Mouse (Mus musculus): ENCODE results near the gene Vps25. TPM values are rescaled to one million over a fixed set of nuclear protein-coding genes. Genes with fewer than 3 reads are reported as not detected.
A peak's percentile ranks its signal among the peaks of the same experiment; 100 is the strongest.

The Vps25 gene
- total RNA-seq, 1 experiment from 2014 or later, result 55.9 TPM

DNA sequence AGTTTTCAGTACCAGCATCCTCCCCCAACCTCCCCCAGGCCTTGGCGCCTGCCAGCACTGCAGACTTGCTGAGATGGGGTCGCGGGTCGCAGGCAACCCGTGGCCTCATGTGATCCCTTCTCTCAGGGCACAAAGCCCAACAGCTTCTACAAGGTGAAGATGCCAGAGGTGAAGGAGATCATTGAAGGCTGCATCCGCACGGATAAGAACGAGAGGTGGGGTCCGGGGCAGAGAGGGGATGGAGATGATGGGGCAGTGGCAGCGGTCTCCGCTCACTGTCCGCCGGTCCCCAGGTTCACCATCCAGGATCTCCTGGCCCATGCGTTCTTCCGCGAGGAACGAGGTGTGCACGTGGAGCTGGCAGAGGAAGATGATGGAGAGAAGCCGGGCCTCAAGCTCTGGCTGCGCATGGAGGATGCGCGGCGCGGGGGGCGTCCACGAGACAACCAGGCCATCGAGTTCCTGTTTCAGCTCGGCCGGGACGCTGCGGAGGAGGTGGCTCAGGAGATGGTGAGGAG, 11.5 kb downstream of the Vps25 start:
- no peak for ATAC-seq (ENCODE audit: extremely low read depth, insufficient number of reproducible peaks, low FRiP score, poor library complexity, severe bottlenecking)

DNA sequence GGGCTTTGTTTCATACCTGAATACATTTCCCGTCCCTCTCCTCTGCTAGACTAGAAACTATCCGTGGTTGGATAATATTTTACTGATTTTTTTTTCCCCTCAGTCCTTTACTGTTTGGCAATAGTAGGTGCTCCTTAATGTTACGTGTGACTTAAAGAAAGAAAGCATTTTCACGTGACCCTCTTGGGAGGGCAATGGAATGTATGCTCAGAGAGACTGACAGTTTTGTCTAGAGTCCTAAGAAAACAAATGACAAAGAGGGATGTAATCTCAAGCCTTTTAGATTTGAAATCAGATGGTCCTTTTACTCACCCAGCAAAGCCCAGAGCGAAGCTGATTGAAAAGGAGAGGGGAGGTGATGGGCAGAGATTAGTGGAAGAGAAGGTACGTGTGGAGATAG, 12.4 kb downstream of the Vps25 start:
- ATAC-seq (ENCODE audit: extremely low read depth, insufficient number of reproducible peaks, low FRiP score, poor library complexity, severe bottlenecking), result no peak

DNA sequence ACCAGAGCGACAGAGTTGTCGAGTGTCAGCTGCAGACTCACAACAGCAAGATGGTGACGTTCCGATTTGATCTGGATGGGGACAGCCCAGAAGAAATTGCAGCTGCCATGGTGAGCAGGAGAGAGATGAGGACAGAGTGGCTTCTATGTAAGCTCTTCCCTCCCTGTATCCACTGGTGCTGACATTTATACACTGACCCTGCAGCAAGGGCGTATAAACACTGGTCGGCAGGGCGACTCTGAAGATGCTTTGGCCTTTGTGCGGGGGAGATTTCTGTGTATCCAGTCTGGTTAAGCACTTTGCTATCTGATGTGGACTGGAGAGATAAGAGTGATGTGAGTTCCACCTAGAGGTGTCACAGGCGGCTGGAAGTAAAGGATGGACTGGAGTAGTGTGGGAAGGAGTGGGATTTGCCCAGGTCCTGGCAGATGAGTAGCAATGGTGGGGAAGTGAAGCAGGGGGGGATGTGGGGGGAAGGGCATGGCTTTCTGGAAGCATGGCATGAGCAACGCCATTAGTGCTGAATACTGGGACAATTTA, 16.1 kb downstream of the Vps25 start:
- ATAC-seq (ENCODE audit: extremely low read depth, insufficient number of reproducible peaks, low FRiP score, poor library complexity, severe bottlenecking), result no peak

DNA sequence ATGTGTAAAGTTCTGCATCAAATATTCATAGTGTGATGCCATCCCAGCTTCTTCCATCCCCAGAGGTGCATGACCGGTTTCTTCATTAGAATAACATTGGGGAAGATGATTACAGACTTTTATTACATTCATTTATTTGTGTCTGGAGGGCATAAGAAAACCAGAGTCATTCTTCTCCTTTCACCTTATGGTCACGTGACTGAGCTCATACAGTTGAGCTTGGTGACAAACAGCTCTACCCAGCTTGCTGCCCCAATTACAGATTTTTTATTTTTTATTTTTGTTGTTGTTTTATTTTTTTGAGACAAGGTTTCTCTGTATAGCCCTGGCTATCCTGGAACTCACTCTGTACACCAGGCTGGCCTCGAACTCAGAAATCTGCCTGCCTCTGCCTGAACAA, 18.9 kb downstream of the Vps25 start:
- no peak for ATAC-seq (ENCODE audit: extremely low read depth, insufficient number of reproducible peaks, low FRiP score, poor library complexity, severe bottlenecking)

DNA sequence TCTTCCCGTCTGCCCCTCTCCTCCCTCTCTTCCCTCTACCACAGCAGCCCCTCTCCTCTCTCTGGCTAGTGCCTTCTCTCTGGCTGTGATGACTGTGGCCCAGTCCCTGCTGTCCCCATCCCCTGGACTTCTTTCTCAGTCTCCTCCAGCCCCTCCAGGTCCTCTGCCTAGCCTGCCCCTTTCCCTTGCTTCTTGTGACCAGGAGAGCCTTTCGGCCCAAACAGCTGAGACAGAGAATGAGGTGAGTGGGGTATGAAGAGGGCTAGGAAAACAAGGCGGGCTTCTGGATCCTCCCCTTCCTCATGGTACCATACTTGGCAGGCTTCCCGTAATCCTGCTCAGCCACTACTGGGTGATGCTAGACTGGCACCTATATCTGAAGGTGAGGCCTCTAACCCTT, 21.8 kb downstream of the Vps25 start:
- ATAC-seq (ENCODE audit: extremely low read depth, insufficient number of reproducible peaks, low FRiP score, poor library complexity, severe bottlenecking), result no peak

DNA sequence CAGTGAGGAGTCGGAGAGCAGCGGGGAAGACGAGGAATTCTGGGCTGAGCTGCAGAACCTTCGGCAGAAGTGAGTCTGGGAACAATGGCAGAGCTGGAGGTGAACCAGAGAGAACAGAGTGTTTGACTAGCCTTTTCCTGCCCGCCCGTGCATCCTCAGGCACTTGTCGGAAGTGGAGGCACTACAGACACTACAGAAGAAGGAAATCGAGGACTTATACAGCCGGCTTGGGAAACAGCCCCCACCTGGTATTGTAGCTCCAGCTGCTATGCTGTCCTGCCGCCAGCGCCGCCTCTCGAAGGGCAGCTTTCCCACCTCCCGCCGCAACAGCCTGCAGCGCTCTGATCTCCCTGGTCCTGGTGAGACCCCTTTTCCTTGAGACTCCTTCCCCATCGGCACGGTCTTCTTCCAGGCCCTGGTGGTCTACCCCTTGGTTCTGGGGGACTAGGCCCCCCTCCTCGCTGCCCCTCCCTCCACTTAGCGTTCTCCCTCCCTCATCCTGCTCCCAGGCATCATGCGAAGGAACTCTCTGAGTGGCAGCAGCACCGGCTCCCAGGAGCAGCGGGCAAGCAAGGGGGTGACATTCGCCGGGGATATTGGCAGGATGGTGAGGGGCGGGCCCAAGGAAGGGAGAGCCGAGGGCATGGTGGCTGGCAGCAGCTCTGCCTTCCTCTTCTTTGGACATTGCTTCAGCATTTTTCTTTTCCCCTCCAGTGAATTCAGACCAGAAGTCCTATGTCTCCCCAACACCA, 23.0 kb downstream of the Vps25 start:
- no peak for ATAC-seq (ENCODE audit: extremely low read depth, insufficient number of reproducible peaks, low FRiP score, poor library complexity, severe bottlenecking)

DNA sequence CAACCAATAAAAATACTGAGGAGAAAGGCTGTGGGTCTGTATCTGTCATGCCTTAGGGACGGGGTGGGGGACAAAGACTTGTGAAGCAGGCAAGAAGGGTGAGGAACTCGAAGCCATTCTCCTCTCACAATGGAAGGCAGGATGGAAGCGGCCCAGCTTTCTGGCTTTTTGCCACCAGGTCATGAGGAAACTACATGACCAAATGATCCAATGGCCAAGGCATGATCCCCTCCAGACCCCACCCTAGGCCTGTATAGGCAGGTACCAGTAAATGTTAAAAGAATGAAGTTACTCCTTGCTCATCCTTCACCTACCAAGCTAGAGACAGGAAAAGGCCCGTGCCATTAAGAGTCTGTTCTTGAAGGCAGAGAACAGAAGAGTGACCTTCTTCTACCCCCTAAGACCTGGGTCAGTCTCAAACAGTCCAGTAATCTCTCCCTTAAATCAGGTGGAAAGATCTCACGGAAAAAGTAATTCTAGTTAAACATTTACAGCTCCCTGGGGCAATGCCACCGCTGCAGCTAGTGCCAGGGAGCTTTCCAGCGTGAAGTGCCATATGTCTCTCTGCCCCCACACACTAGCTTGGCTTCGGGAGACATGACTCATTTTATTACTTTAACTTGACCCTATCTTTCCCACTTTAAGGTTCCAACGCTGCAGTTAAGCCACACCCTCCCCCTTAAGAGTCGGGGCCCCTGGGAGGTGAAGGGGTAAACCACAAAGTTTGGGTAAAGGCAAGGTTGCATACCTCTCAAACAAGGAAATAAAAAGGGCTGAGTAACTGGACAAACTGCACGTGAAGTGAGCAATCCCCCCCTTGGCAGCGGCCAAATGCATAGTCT, 24.1 kb downstream of the Vps25 start:
- ATAC-seq (ENCODE audit: extremely low read depth, insufficient number of reproducible peaks, low FRiP score, poor library complexity, severe bottlenecking), result no peak

DNA sequence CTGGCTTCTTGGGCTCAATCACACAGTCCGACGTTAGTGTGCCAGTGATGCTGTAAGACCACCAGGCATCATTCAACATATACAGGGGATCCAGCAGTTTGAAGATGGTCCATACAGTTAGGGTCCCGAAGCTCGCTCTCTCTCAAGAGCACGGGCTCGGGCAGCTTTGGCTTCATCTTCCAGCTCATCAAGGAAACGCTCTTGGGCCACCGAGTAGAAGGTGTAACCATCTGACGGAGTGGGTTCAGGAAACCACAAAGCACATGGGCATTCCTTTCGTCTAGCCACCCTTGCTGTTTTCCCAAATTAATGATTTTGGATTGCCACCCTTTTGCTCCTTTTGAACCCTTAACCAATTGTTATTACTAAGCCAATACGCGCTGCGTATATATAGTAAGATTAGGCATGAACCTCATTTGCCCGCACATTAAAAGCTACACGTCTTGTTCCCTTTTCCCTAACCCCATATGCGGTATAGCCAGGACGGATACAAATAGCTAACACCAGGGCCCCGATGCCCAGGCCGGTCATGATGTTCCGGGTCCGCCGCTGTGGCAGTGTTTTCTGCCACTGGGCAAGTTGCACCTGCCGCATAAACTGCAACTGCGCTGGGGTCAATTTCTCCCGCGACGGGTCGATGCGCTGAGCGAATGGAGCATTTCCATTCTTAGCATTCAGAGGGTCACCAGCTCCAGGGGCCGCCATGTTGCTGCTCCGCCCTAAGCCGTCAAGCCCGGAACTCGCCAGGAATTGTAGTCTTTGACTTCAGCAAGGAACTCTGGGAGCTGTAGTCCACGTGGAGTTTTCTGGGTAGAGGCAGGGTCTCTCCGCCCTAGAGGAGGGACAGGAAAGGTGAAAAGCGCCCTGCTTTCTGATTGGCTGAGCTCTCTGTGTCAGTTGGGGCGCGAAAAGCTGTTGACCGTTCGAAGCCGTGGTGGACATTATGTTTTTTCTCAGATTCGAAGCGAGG, 25.0 kb downstream of the Vps25 start, which contains the start of the genes Cntd1 and Coa3:
Gene Cntd1 (plus strand): TSS at position 790 of the 970 bp plus-strand sequence.
Gene Coa3 (minus strand): TSS at position 892 of the 970 bp plus-strand sequence.
- peak; percentile 88 for ATAC-seq (ENCODE audit: extremely low read depth, insufficient number of reproducible peaks, low FRiP score, poor library complexity, severe bottlenecking)

DNA sequence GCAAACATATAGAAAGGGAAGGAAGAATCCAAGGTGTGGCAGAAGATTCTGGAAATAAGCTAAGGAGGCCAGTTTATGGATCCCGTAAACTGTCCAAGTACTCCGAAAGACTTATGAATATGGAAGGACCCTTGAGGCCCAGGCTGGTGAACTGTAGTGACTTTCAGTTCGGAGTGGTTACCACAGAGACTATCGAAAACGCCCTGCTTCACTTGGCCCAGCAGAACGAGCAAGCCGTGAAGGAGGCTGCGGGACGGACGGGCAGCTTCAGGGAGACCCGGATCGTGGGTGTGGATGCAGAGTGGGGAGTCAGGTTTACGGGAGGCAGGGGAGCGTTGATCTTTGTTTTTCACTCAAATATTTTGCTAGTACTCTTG, 25.7 kb downstream of the Vps25 start:
- no peak for ATAC-seq (ENCODE audit: extremely low read depth, insufficient number of reproducible peaks, low FRiP score, poor library complexity, severe bottlenecking)

DNA sequence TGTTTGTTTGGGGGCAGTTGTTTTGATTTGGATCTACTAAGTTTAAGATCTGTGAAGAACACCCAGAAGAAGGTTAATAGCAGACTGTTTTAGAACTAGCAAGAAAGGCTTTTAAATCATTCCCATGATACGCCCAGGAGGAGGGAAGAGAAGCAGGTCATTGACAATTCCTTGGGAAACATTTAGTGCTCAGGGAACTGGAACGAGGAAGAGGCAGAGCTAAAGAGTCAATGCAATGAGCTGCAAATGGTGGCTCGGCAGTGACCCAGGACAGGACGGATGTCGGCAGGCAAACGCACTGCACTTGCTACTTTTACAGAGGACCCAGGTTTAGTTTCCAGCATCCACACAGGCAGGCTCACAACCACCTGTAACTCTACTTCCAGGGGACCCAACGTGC, 27.3 kb downstream of the Vps25 start:
- ATAC-seq (ENCODE audit: extremely low read depth, insufficient number of reproducible peaks, low FRiP score, poor library complexity, severe bottlenecking), result no peak

DNA sequence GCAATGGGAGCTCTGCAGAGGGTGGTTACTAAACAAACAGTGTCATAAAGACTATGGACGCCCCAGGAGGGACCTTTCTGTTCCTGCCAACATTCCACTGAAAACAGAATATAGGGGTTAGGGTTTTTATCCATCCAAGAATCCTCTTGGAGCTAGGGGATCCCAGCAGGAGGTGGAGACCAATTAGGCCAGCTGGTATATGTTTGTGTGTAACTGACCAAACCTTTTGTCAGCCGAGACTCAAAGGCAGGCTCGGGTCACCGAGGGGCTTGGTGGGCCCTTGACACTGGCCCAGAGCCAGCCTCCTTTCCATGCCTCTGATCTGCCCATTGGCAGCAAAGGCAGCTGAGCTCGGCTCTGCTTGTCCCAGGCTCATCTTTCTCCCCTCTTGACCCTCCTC, 29.4 kb downstream of the Vps25 start:
- no peak for ATAC-seq (ENCODE audit: extremely low read depth, insufficient number of reproducible peaks, low FRiP score, poor library complexity, severe bottlenecking)

DNA sequence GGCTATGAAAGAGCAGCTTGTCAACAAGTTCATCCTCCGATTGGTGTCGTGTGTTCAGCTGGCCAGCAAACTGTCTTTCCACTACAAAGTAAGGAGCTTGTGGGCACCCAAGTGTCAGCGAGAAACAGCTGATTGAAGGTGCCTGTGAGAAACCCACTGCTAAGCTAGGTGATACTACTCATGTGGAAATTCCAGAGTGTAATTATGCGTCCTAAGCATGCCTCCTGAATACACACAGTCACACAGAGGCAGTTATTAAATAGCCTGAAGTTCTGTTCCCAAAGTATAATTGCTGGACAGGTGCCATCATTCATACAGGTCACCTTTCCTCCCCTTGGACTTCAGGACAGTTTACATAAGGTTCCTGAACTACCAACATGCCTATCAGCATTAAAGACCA, 30.3 kb downstream of the Vps25 start:
- ATAC-seq (ENCODE audit: extremely low read depth, insufficient number of reproducible peaks, low FRiP score, poor library complexity, severe bottlenecking), result no peak

DNA sequence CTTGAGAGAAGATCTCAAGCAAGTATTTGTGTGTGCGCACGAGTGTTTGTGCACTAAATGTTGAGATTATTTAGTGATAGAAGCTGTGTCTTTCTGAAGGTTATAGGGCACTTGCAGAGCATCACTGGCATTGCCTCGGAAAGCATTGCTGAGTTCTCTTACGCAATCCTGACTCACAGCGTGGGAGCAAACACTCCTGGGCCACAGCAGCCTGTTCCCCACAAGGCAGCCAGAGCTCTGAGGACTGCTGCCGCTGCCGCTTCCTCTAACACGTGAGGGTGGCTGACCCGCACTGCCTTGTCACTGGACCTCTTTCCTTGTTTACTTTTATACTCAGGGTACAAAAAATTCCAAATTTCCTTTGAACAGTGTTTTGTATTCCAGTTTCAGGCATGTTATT, 33.8 kb downstream of the Vps25 start:
- ATAC-seq (ENCODE audit: extremely low read depth, insufficient number of reproducible peaks, low FRiP score, poor library complexity, severe bottlenecking), result peak; percentile 69

DNA sequence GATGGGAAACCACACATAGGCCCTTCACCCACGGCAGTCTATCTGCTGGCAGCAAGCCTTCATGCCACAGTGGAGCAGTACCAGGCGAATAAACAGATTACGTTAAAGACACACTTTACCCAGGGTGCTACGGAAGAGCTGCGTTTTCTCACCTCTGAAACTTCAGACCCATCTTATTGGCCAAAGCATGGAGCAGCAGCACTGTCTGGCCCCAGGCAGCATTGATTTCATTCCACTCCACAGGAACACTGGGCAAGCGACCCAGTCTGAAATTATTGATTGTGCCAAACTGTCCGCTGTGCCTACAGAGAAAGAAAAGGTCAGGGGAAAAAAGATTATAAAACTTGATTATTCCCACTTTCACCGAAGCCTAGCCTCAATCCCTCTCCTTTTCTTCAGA, 37.7 kb downstream of the Vps25 start:
- ATAC-seq (ENCODE audit: extremely low read depth, insufficient number of reproducible peaks, low FRiP score, poor library complexity, severe bottlenecking), result no peak

DNA sequence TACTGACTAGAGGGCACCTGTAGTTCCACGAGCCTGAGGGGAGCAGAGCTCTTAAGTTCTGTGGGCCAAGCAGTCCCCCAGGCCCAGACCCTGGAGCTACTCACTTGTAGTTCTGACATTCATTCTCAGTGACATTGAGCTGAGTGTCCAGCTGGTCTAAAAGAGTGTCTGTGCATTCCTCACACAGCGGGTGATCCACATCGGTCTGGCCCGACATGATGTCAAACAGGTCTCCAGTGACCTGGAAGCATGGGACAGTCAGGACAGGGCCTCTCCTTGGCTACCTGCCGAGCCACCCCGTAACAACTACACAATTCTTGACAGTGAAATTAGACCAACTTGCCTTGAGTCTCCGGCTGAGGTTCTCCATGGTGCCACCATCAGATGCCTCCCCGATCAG, 41.7 kb downstream of the Vps25 start:
- ATAC-seq (ENCODE audit: extremely low read depth, insufficient number of reproducible peaks, low FRiP score, poor library complexity, severe bottlenecking), result no peak

DNA sequence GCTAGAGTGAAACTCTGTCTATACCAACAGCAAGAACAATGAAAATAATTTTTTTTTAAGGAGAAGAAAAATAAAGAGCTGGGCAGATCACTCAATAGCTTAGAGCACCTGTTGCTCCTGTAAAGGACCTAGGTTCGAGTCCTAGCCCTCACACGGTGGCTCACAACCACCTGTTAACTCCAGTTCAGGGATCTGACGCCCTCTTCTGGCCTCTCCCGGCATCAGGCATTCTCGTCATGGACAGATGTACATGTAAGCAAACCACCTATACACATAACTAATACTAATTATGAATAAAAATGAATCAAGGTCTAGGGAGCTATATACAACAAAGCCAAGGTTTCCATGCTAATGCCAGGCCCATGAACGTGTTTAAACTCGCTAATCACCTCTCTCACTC, 47.4 kb downstream of the Vps25 start:
- no peak for ATAC-seq (ENCODE audit: extremely low read depth, insufficient number of reproducible peaks, low FRiP score, poor library complexity, severe bottlenecking)

DNA sequence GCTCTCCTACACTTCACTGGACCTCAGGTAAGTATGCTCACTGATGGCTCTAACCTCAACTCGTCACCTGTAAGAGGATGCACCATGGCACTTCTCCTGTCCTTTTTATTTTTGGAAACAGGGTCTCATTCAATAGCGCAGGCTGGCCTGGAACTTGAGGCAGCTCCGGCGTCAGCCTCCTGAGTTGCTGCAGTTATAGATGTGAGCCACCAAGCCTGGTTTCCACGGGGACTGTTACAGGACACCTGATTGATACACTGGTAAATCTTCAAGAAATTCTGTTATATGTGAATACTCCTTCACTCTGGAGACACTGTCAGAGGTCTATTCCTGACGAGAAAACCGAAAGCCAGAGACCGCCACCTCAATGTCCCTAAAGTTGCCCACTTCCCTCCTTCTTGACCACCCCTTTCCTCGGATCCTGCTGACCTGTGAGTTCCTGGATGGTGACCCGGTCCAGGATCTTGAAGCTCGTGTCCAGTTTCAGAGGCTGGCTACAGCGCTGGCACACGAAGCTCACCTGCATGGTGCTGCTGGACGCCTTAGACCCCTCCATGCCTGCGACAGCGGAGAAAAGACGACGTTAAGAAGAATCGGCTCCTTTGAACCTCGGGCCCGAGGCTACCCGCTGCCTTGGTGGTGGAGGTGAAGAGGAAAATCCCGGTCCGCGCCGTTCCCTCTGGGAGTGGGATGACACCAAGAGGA, 47.9 kb downstream of the Vps25 start:
- ATAC-seq (ENCODE audit: extremely low read depth, insufficient number of reproducible peaks, low FRiP score, poor library complexity, severe bottlenecking), result no peak

Data from neutrophil, adult 5-6 weeks (primary cell).